In the genomic region with DNA sequence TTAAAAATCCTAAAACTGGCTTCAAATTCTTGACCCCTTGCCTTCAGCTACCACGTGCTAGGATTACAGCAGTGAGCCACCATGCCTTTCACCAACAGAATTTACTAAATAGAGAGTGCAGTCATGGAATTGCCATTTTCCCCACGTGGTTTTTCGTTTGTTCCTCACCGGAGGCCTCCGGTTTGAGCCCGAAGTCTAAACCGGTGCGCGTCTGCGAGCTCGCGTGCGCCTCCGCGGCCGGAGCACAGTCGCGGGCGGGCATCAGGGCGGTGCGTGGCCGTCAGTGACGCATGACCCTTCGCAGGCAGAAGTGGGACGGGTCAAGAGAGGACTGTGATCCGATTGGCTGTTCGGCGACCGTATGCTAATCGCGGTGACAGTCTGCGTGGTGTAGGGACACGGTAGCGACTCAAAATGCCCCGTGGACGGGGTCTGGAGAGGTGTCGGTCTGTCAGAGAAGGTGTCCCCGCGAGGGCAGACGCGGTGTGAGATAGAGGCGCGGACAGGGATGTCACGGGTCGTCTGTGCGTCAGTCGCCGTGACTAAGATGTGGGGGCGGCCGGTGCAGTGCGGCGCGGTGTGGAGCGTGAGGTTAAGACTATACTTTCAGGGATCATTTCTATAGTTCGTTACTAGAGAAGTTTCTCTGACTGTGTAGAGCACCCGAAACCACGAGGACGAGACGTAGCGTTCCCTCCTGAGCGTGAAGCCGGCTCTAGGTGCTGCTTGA, we compare ENCODE assay signal across 8 mouse cellular contexts. TPM values are rescaled to one million over a fixed set of nuclear protein-coding genes. Genes with fewer than 3 reads are reported as not detected.
DNase-seq lines count a peak whose midpoint lies in the region; ATAC-seq and TF ChIP-seq lines count a peak whose summit lies in the region.
"Not testable (repeated sequence)": the region's sequence is repeated elsewhere in the genome, so short reads cannot be mapped to it uniquely, and the experiment has no call there.

No protein-coding gene starts in this region.

- peak overlapping the region; percentile 32 for H3K4me3 ChIP-seq in forebrain, embryonic 13.5 days
- H3K4me3 ChIP-seq in heart, postnatal 0 days (ENCODE audit: low read depth, low read length) = peak overlapping the region; percentile 24; the same call in 1 of the 2 replicates
- H3K4me3 ChIP-seq in liver, embryonic 15.5 days (replicated peaks) = peak overlapping the region; percentile 46
- peak overlapping the region; percentile 12; the same call in 1 of the 2 replicates for H3K4me3 ChIP-seq in neural tube, embryonic 11.5 days (ENCODE audit: low read depth, low read length)
- peak overlapping the region; percentile 35 for H3K4me3 ChIP-seq in stomach, embryonic 16.5 days (replicated peaks; ENCODE audit: low read length)

- peak overlapping the region; percentile 27 for H3K27ac ChIP-seq in forebrain, embryonic 13.5 days
- H3K27ac ChIP-seq in heart, postnatal 0 days (ENCODE audit: low read depth) = peak overlapping the region; percentile 59
- H3K27ac ChIP-seq in liver, embryonic 15.5 days (replicated peaks) = peak overlapping the region; percentile 77
- 0 out of 2 replicates have a peak overlapping the region, but pooled peaks have one; percentile 17 for H3K27ac ChIP-seq in neural tube, embryonic 11.5 days (ENCODE audit: low read depth, low read length)
- 0 out of 2 replicates have a peak overlapping the region, but pooled peaks have one; percentile 3 for H3K27ac ChIP-seq in stomach, embryonic 16.5 days (ENCODE audit: low read length)

- H3K4me1 ChIP-seq in forebrain, embryonic 13.5 days = peaks cover 13% of the 10 kb centered on the region; the same call in 1 of the 2 replicates
- H3K4me1 ChIP-seq in heart, postnatal 0 days (ENCODE audit: control insufficient read depth, insufficient read depth); neural tube, embryonic 11.5 days (ENCODE audit: control insufficient read depth, insufficient read depth, low read length): not testable (repeated sequence)
- H3K4me1 ChIP-seq in liver, embryonic 15.5 days (replicated peaks) = peaks cover 30% of the 10 kb centered on the region
- peaks cover 15% of the 10 kb centered on the region; the same call in 1 of the 2 replicates for H3K4me1 ChIP-seq in stomach, embryonic 16.5 days (ENCODE audit: control insufficient read depth, insufficient read depth, low read length)

- H3K4me2 ChIP-seq in forebrain, embryonic 13.5 days = peak overlapping the region; percentile 60
- peak overlapping the region; percentile 54 for H3K4me2 ChIP-seq in heart, postnatal 0 days (ENCODE audit: low read depth, low read length)
- peak overlapping the region; percentile 78 for H3K4me2 ChIP-seq in liver, embryonic 15.5 days
- peak overlapping the region; percentile 37 for H3K4me2 ChIP-seq in neural tube, embryonic 11.5 days (ENCODE audit: low read depth)
- H3K4me2 ChIP-seq in stomach, embryonic 16.5 days (ENCODE audit: low read depth, low read length) = peak overlapping the region; percentile 55

- not testable (repeated sequence) for TF ChIP-seq EP300 in heart, postnatal 0 days (IDR thresholded peaks at IDR 0.05; ENCODE audit: low read depth)

- DNase-seq in heart, postnatal 0 days (ENCODE audit: low spot score) = peak; percentile 46
- DNase-seq in kidney, postnatal 36 days = peak; percentile 81
- DNase-seq in neural tube, embryonic 11.5 days (ENCODE audit: low spot score) = peak; percentile 77

- H3K27me3 ChIP-seq in forebrain, embryonic 13.5 days; heart, postnatal 0 days (ENCODE audit: control insufficient read depth, insufficient read depth, low read length); liver, embryonic 15.5 days; neural tube, embryonic 11.5 days (ENCODE audit: control insufficient read depth, insufficient read depth, low read length); stomach, embryonic 16.5 days (ENCODE audit: control insufficient read depth, insufficient read depth, low read length): not testable (repeated sequence)

- under 1% methylated on average over 34 of the region's 62 CpGs for WGBS in forebrain, embryonic 13.5 days
- WGBS in heart, postnatal 0 days = under 1% methylated on average over 28 of the region's 62 CpGs
- WGBS in liver, embryonic 15.5 days (ENCODE audit: insufficient replicate concordance) = under 1% methylated on average over 35 of the region's 62 CpGs
- WGBS in neural tube, embryonic 11.5 days = under 1% methylated on average over 32 of the region's 62 CpGs
- WGBS in stomach, embryonic 16.5 days = under 1% methylated on average over 31 of the region's 62 CpGs

- ATAC-seq in CD4-positive, CD25-positive, alpha-beta regulatory T cell, adult 4 months = peak; percentile 88
- peak; percentile 99 for ATAC-seq in cerebellum, adult (ENCODE audit: insufficient number of reproducible peaks, low FRiP score, low TSS enrichment)
- peak; percentile 98 for ATAC-seq in forebrain, embryonic 13.5 days
- ATAC-seq in heart, postnatal 0 days (ENCODE audit: insufficient read depth, low read depth) = peak; percentile 99
- peak; percentile 94 for ATAC-seq in liver, embryonic 15.5 days (ENCODE audit: insufficient read depth)
- peak; percentile 98 for ATAC-seq in neural tube, embryonic 11.5 days (ENCODE audit: insufficient read depth, low FRiP score, low TSS enrichment)
- ATAC-seq in stomach, embryonic 16.5 days (ENCODE audit: insufficient read depth, low FRiP score) = peak; percentile 98

- H3K9ac ChIP-seq in forebrain, embryonic 13.5 days = peak overlapping the region; percentile 59
- not testable (repeated sequence) for H3K9ac ChIP-seq in heart, postnatal 0 days (replicated peaks; ENCODE audit: low read depth, low read length)
- H3K9ac ChIP-seq in liver, embryonic 15.5 days = peak overlapping the region; percentile 63
- peak overlapping the region; percentile 42; the same call in 1 of the 2 replicates for H3K9ac ChIP-seq in neural tube, embryonic 11.5 days (ENCODE audit: low read length)
- H3K9ac ChIP-seq in stomach, embryonic 16.5 days (ENCODE audit: low read length) = peak overlapping the region; percentile 43

- TF ChIP-seq CTCF in heart, postnatal 0 days (IDR thresholded peaks at IDR 0.05; ENCODE audit: low read depth) = not testable (repeated sequence)

- H3K9me3 ChIP-seq in forebrain, embryonic 13.5 days (replicated peaks); heart, postnatal 0 days (replicated peaks; ENCODE audit: control insufficient read depth, low read length); liver, embryonic 15.5 days (replicated peaks); neural tube, embryonic 11.5 days (ENCODE audit: control insufficient read depth, low read length); stomach, embryonic 16.5 days (replicated peaks; ENCODE audit: control insufficient read depth, low read length): not testable (repeated sequence)

- H3K36me3 ChIP-seq in forebrain, embryonic 13.5 days (ENCODE audit: poor library complexity, severe bottlenecking); heart, postnatal 0 days (replicated peaks; ENCODE audit: control insufficient read depth, insufficient read depth, low read length); liver, embryonic 15.5 days (replicated peaks); neural tube, embryonic 11.5 days (ENCODE audit: control insufficient read depth, insufficient read depth, low read length); stomach, embryonic 16.5 days (ENCODE audit: control insufficient read depth, insufficient read depth, low read length): not testable (repeated sequence)

RNA-seq across cellular contexts. Expression of a gene that starts 37.9 kb away (rescaled TPM):
- polyA plus RNA-seq in CD4-positive, CD25-positive, alpha-beta regulatory T cell, adult 4 months (2017; shearing (Covaris generic)) = 1 to 10 TPM in 1 of 2 experiments, under 1 TPM in 1; 0.28 to 1.1 TPM
- polyA plus RNA-seq in forebrain, embryonic 13.5 days (2015; fragmentation: Nextera tagmentation; extraction: Ambion mirVana) = 0.10 and 0.43 TPM in 2 replicates
- 0.04 and 0.46 TPM in 2 replicates for total RNA-seq in heart, postnatal 0 days (2014; rRNA removed; ENCODE audit: low replicate concordance)
- 0.22 TPM in 1 of 2 replicates, not detected in the other for polyA plus RNA-seq in heart, postnatal 0 days (2015; fragmentation: Nextera tagmentation; extraction: Ambion mirVana)
- polyA plus RNA-seq in liver, embryonic 15.5 days (2015; fragmentation: Nextera tagmentation; extraction: Ambion mirVana) = 0.05 TPM in 2 replicates
- polyA plus RNA-seq in neural tube, embryonic 11.5 days (2014; fragmentation: Nextera tagmentation; extraction: Ambion mirVana) = 0.45 and 0.61 TPM in 2 replicates
- polyA plus RNA-seq in stomach, embryonic 16.5 days (2015; fragmentation: Nextera tagmentation; extraction: Ambion mirVana) = 0.36 and 1.0 TPM in 2 replicates

RNA-seq across cellular contexts. Expression of a gene that starts 38.1 kb away (rescaled TPM):
- 1 to 10 TPM; 1.2 to 1.7 TPM for polyA plus RNA-seq in CD4-positive, CD25-positive, alpha-beta regulatory T cell, adult 4 months (2017; shearing (Covaris generic))
- 10.7 and 11.2 TPM in 2 replicates for polyA plus RNA-seq in forebrain, embryonic 13.5 days (2015; fragmentation: Nextera tagmentation; extraction: Ambion mirVana)
- total RNA-seq in heart, postnatal 0 days (2014; rRNA removed; ENCODE audit: low replicate concordance) = 3.7 and 6.9 TPM in 2 replicates
- polyA plus RNA-seq in heart, postnatal 0 days (2015; fragmentation: Nextera tagmentation; extraction: Ambion mirVana) = 4.7 and 5.2 TPM in 2 replicates
- polyA plus RNA-seq in liver, embryonic 15.5 days (2015; fragmentation: Nextera tagmentation; extraction: Ambion mirVana) = 4.1 and 4.3 TPM in 2 replicates
- polyA plus RNA-seq in neural tube, embryonic 11.5 days (2014; fragmentation: Nextera tagmentation; extraction: Ambion mirVana) = 13.0 and 13.4 TPM in 2 replicates
- 6.3 and 7.1 TPM in 2 replicates for polyA plus RNA-seq in stomach, embryonic 16.5 days (2015; fragmentation: Nextera tagmentation; extraction: Ambion mirVana)

Comparison
In these comparisons a context has a peak if more than half of its experiments do, and no peak if none do; other contexts are left out.
1. Peak in every context shown above with its lines: DNase-seq, ATAC-seq, H3K4me3 ChIP-seq and H3K27ac ChIP-seq.
2. H3K27ac ChIP-seq: peak in every context shown above with its lines; median percentile 77 in liver, embryonic 15.5 days; 59 in heart, postnatal 0 days; 27 in forebrain, embryonic 13.5 days; 17 in neural tube, embryonic 11.5 days; 3 in stomach, embryonic 16.5 days.